Mouse (Mus musculus): Measurements from ENCODE around the gene Kdm5a. TPM values are rescaled to one million over a fixed set of nuclear protein-coding genes. Genes with fewer than 3 reads are reported as not detected.

Gene Kdm5a
- 26.5 and 30.9 TPM in 2 replicates for polyA plus RNA-seq (2015; fragmentation: Nextera tagmentation; extraction: Ambion mirVana)

GRCm38 (mm10) chr6:120363688-120364522 lies at the start of gene Kdm5a, which contains the start of gene Ccdc77:
Gene Kdm5a, plus strand, starts transcription at chr6:120364124.
Gene Ccdc77, minus strand, starts transcription at chr6:120364374.
- peak; percentile 98 for ATAC-seq (ENCODE audit: low FRiP score)
- H3K27ac ChIP-seq (replicated peaks): peak within 1 kb of the TSS; percentile 98
- WGBS: under 1% methylated on average over 71 of the region's 71 CpGs

GRCm38 (mm10) chr6:120318303-120318940 lies 45.5 kb upstream of the Kdm5a start:
- H3K9ac ChIP-seq (replicated peaks): no peak overlapping the region
- no peaks in the 10 kb centered on the region for H3K36me3 ChIP-seq
- H3K4me3 ChIP-seq (replicated peaks): no peak overlapping the region
- H3K27ac ChIP-seq (replicated peaks): no peak overlapping the region
- ATAC-seq (ENCODE audit: low FRiP score): no peak
- no peak overlapping the region for H3K4me2 ChIP-seq
- H3K9me3 ChIP-seq (replicated peaks): no peaks in the 10 kb centered on the region
- 48% methylated on average over 11 of the region's 11 CpGs for WGBS
- H3K27me3 ChIP-seq (replicated peaks): no peaks in the 10 kb centered on the region
- no peaks in the 10 kb centered on the region for H3K4me1 ChIP-seq

More at GRCm38 (mm10) chr6:120363688-120364522, at the start of gene Kdm5a, which contains the start of gene Ccdc77:
- Histone ChIP-seq H3K9me3 (replicated peaks) (no peaks in the 10 kb centered on the region), H3K9ac (replicated peaks) (peak within 1 kb of the TSS; percentile 92), H3K4me1 (peaks cover 17% of the 10 kb centered on the region), H3K4me3 (replicated peaks) (peak within 1 kb of the TSS; percentile 100), H3K27me3 (replicated peaks) (no peaks in the 10 kb centered on the region), H3K4me2 (peak within 1 kb of the TSS; percentile 80), H3K36me3 (peaks cover 17% of the 10 kb centered on the region)

GRCm38 (mm10) chr6:120319129-120319528 lies 44.8 kb upstream of the Kdm5a start:
- Histone ChIP-seq H3K9me3 (replicated peaks) (no peaks in the 10 kb centered on the region), H3K27me3 (replicated peaks) (no peaks in the 10 kb centered on the region), H3K9ac (replicated peaks) (no peak overlapping the region), H3K36me3 (no peaks in the 10 kb centered on the region), H3K4me2 (no peak overlapping the region), H3K4me1 (no peaks in the 10 kb centered on the region), H3K4me3 (replicated peaks) (no peak overlapping the region), H3K27ac (replicated peaks) (no peak overlapping the region)
- ATAC-seq (ENCODE audit: low FRiP score): no peak
- 90% methylated on average over 9 of the region's 9 CpGs for WGBS

- Histone ChIP-seq H3K36me3 (no peaks in the 10 kb centered on the region; the same call in 1 of the 2 replicates), H3K4me3 (replicated peaks) (no peak overlapping the region), H3K9me3 (replicated peaks) (no peaks in the 10 kb centered on the region), H3K27ac (replicated peaks) (no peak overlapping the region), H3K4me2 (no peak overlapping the region), H3K4me1 (no peaks in the 10 kb centered on the region), H3K9ac (replicated peaks) (no peak overlapping the region), H3K27me3 (replicated peaks) (no peaks in the 10 kb centered on the region)
- WGBS: 70% methylated on average over 2 of the region's 2 CpGs
- no peak for ATAC-seq (ENCODE audit: low FRiP score)
Measured at GRCm38 (mm10) chr6:120320369-120320768, 43.6 kb upstream of the Kdm5a start.

GRCm38 (mm10) chr6:120324295-120324927 lies 39.5 kb upstream of the Kdm5a start:
- 31% methylated on average over 6 of the region's 6 CpGs for WGBS
- no peak for ATAC-seq (ENCODE audit: low FRiP score)
- Histone ChIP-seq H3K9ac (replicated peaks) (no peak overlapping the region), H3K4me2 (no peak overlapping the region), H3K9me3 (replicated peaks) (no peaks in the 10 kb centered on the region), H3K27ac (replicated peaks) (no peak overlapping the region), H3K4me1 (no peaks in the 10 kb centered on the region), H3K4me3 (replicated peaks) (no peak overlapping the region), H3K27me3 (replicated peaks) (no peaks in the 10 kb centered on the region), H3K36me3 (peaks cover 9% of the 10 kb centered on the region)

GRCm38 (mm10) chr6:120332351-120332750 lies 31.6 kb upstream of the Kdm5a start:
- 93% methylated on average over 2 of the region's 2 CpGs for WGBS
- H3K36me3 ChIP-seq: peaks cover 42% of the 10 kb centered on the region

GRCm38 (mm10) chr6:120343992-120344391 lies 19.9 kb upstream of the Kdm5a start:
- H3K27me3 ChIP-seq (replicated peaks): no peaks in the 10 kb centered on the region
- no peak overlapping the region for H3K27ac ChIP-seq (replicated peaks)
- ATAC-seq (ENCODE audit: low FRiP score): no peak
- no peak overlapping the region for H3K4me2 ChIP-seq
- 53% methylated on average over 1 of the region's 1 CpGs for WGBS
- H3K4me1 ChIP-seq: no peaks in the 10 kb centered on the region
- H3K36me3 ChIP-seq: peaks cover 28% of the 10 kb centered on the region
- H3K9ac ChIP-seq (replicated peaks): no peak overlapping the region
- no peak overlapping the region for H3K4me3 ChIP-seq (replicated peaks)
- H3K9me3 ChIP-seq (replicated peaks): no peaks in the 10 kb centered on the region

More at GRCm38 (mm10) chr6:120332351-120332750, 31.6 kb upstream of the Kdm5a start:
- no peaks in the 10 kb centered on the region for H3K4me1 ChIP-seq
- no peaks in the 10 kb centered on the region for H3K9me3 ChIP-seq (replicated peaks)
- no peak overlapping the region for H3K4me2 ChIP-seq
- H3K27me3 ChIP-seq (replicated peaks): no peaks in the 10 kb centered on the region
- H3K9ac ChIP-seq (replicated peaks): no peak overlapping the region
- no peak overlapping the region for H3K27ac ChIP-seq (replicated peaks)
- H3K4me3 ChIP-seq (replicated peaks): no peak overlapping the region
- no peak for ATAC-seq (ENCODE audit: low FRiP score)

- H3K4me1 ChIP-seq: no peaks in the 10 kb centered on the region
- 94% methylated on average over 3 of the region's 3 CpGs for WGBS
- no peaks in the 10 kb centered on the region for H3K9me3 ChIP-seq (replicated peaks)
- H3K4me2 ChIP-seq: no peak overlapping the region
- no peak overlapping the region for H3K27ac ChIP-seq (replicated peaks)
- no peak overlapping the region for H3K4me3 ChIP-seq (replicated peaks)
- peaks cover 23% of the 10 kb centered on the region for H3K36me3 ChIP-seq
- no peak overlapping the region for H3K9ac ChIP-seq (replicated peaks)
- no peak for ATAC-seq (ENCODE audit: low FRiP score)
- H3K27me3 ChIP-seq (replicated peaks): no peaks in the 10 kb centered on the region
Measured at GRCm38 (mm10) chr6:120349018-120349417, 14.9 kb upstream of the Kdm5a start.

- ATAC-seq (ENCODE audit: low FRiP score): no peak
- WGBS: 33% methylated on average over 5 of the region's 5 CpGs
Measured at GRCm38 (mm10) chr6:120356478-120356877, 7.4 kb upstream of the Kdm5a start.

GRCm38 (mm10) chr6:120356951-120357945 lies 6.7 kb upstream of the Kdm5a start:
- peaks cover 9% of the 10 kb centered on the region for H3K4me1 ChIP-seq
- ATAC-seq (ENCODE audit: low FRiP score): peak; percentile 98
- under 1% methylated on average over 31 of the region's 31 CpGs for WGBS
- no peaks in the 10 kb centered on the region for H3K27me3 ChIP-seq (replicated peaks)
- no peaks in the 10 kb centered on the region for H3K9me3 ChIP-seq (replicated peaks)
- peak overlapping the region; percentile 33 for H3K9ac ChIP-seq (replicated peaks)
- H3K4me2 ChIP-seq: peak overlapping the region; percentile 64
- no peaks in the 10 kb centered on the region for H3K36me3 ChIP-seq
- peak overlapping the region; percentile 45; the same call in 1 of the 2 replicates for H3K27ac ChIP-seq (replicated peaks)
- peak overlapping the region; percentile 47 for H3K4me3 ChIP-seq (replicated peaks)

More at GRCm38 (mm10) chr6:120356478-120356877, 7.4 kb upstream of the Kdm5a start:
- Histone ChIP-seq H3K36me3 (no peaks in the 10 kb centered on the region), H3K27me3 (replicated peaks) (no peaks in the 10 kb centered on the region), H3K9ac (replicated peaks) (peak overlapping the region; percentile 33), H3K9me3 (replicated peaks) (no peaks in the 10 kb centered on the region), H3K27ac (replicated peaks) (no peak overlapping the region), H3K4me3 (replicated peaks) (peak overlapping the region; percentile 47), H3K4me1 (peaks cover 9% of the 10 kb centered on the region), H3K4me2 (peak overlapping the region; percentile 64)
